8 mouse cellular contexts compared by ENCODE assay signal in genomic region chr8:48221724-48222428, GRCm38 (mm10).
DNase-seq lines count a peak whose midpoint lies in the region; ATAC-seq lines count a peak whose summit lies in the region.

No protein-coding gene starts in this region.

- H3K9ac ChIP-seq in hindbrain, embryonic 12.5 days, result peak overlapping the region; percentile 48
- no peak overlapping the region for H3K9ac ChIP-seq in liver, embryonic 16.5 days (ENCODE audit: low read depth, low read length)

- 21% methylated on average over 16 of the region's 16 CpGs for WGBS in hindbrain, embryonic 12.5 days
- WGBS in liver, embryonic 16.5 days (ENCODE audit: insufficient replicate concordance), result 16% methylated on average over 16 of the region's 16 CpGs

- ATAC-seq in frontal cortex, adult (ENCODE audit: low TSS enrichment), result peak; percentile 56
- ATAC-seq in hindbrain, embryonic 12.5 days (ENCODE audit: low FRiP score), result peak; percentile 41
- 0 out of 2 replicates have a peak, but pooled peaks have one; percentile 11 for ATAC-seq in liver, embryonic 16.5 days (ENCODE audit: low read depth)

- peaks cover 12% of the 10 kb centered on the region for H3K4me1 ChIP-seq in hindbrain, embryonic 12.5 days
- H3K4me1 ChIP-seq in liver, embryonic 16.5 days (ENCODE audit: control insufficient read depth, low read depth, low read length), result no peaks in the 10 kb centered on the region

- H3K27me3 ChIP-seq in hindbrain, embryonic 12.5 days, result peaks cover 11% of the 10 kb centered on the region
- no peaks in the 10 kb centered on the region for H3K27me3 ChIP-seq in liver, embryonic 16.5 days (ENCODE audit: control insufficient read depth, insufficient read depth, low read depth, low read length)

- peak overlapping the region; percentile 59 for H3K4me2 ChIP-seq in hindbrain, embryonic 12.5 days (replicated peaks)
- H3K4me2 ChIP-seq in liver, embryonic 16.5 days (ENCODE audit: low read depth, low read length), result peak overlapping the region; percentile 57

- H3K9me3 ChIP-seq in hindbrain, embryonic 12.5 days (replicated peaks), result no peaks in the 10 kb centered on the region
- no peaks in the 10 kb centered on the region for H3K9me3 ChIP-seq in liver, embryonic 16.5 days (replicated peaks; ENCODE audit: control insufficient read depth, low read length)

- H3K27ac ChIP-seq in hindbrain, embryonic 12.5 days, result no peak overlapping the region
- H3K27ac ChIP-seq in liver, embryonic 16.5 days (ENCODE audit: low read length), result no peak overlapping the region

- DNase-seq in frontal cortex, postnatal 25 days (ENCODE audit: low spot score in 2 of 2), result no peak
- DNase-seq in Muller cell, postnatal 12 days (ENCODE audit: inconsistent ontology term), result peak; percentile 55
- DNase-seq in cerebellum, adult 9-11 months, result no peak
- DNase-seq in cerebellum, adult 11 months, result no peak
- DNase-seq in embryo, embryonic 10 days (ENCODE audit: low spot score), result no peak

- H3K4me3 ChIP-seq in hindbrain, embryonic 12.5 days, result peak overlapping the region; percentile 26
- peak overlapping the region; percentile 43 for H3K4me3 ChIP-seq in liver, embryonic 16.5 days (ENCODE audit: low read depth, low read length)

- H3K36me3 ChIP-seq in hindbrain, embryonic 12.5 days, result no peaks in the 10 kb centered on the region
- no peaks in the 10 kb centered on the region for H3K36me3 ChIP-seq in liver, embryonic 16.5 days (ENCODE audit: control insufficient read depth, insufficient read depth)
